Mouse (Mus musculus): ENCODE results near the gene Gas6. TPM values are rescaled to one million over a fixed set of nuclear protein-coding genes. Genes with fewer than 3 reads are reported as not detected.

The Gas6 gene
- total RNA-seq, 2 experiments from 2014 or later, result 0.09 TPM; not detected in 1

DNA sequence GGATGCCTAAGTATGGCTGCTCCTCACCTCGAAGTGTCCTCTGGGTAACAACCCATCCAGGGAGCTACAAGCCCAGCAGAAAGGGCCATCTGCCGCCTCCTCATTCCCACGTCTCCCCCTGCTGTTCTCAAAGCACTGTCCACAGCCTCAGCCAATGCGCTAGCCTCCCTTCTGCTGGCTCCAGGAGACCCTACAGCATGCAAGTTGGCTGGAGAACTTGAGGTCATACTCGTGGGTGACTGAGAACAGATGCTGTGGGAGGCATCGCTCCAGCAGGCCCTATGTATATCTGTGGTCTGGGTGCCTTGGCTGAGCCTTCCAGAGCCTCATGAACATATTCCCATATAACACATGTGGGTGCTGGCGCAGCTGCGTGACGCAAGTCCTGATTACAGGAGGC is 25.6 kb downstream of the Gas6 start:
- ATAC-seq (replicated peaks; ENCODE audit: low FRiP score, poor library complexity, severe bottlenecking), result no peak

DNA sequence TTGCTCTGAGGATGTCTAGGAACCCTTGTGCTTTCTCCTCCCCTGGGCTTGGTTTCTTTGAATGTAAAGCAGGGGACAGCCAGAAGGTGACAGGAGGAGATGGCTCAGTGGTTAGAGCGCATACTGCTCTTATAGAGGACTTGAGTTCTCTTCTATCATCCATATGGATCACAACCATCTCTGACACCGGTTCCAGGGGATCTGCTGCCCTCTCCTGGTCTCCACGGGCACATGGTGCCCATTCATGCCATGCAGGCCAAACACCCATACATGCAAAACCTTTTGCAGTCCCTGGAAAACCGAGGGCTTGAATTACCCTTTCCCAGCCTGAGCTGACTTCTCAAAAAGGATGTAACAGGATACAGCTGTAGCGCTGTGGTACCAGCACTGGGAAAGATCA is 27.3 kb downstream of the Gas6 start:
- ATAC-seq (replicated peaks; ENCODE audit: low FRiP score, poor library complexity, severe bottlenecking), result no peak

DNA sequence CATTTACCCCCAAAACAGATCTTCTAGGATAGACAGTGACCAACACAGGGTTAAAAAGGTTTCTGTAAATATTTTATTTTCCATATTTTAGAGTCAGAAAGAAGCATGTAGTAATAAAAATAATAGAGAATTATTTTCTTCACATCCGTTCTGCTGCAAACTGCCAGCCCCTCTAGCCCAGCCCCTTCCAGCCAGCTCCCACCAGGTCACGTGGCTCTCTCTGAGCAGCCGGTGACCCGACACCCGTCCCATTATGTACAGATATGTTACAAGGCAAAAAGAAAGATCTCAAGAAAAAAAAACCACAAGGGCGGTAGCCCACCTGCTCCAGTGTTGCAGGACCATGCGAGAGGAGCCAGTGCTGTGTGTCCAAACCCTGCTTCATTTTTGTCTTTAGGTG is 29.0 kb downstream of the Gas6 start:
- no peak for ATAC-seq (replicated peaks; ENCODE audit: low FRiP score, poor library complexity, severe bottlenecking)

DNA sequence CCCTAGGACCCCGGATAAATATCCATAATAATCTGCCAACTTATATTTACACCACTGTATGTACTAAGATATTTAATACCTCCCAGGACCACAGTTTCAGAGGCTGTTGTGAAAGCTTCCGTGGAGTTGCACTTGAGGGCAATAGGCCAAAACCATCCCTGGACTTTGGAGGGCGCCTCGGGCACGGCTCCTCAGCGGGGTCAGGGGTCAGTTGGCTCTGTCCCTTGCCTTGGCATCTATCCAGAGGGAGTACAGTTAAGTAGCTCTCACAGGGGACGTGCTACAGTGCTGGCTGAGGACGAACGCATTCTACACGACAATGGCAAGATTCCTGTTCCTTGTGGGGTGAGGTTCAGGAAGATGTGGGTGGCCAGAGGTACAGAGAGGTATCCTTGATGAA is 31.9 kb downstream of the Gas6 start:
- ATAC-seq (replicated peaks; ENCODE audit: low FRiP score, poor library complexity, severe bottlenecking), result no peak

DNA sequence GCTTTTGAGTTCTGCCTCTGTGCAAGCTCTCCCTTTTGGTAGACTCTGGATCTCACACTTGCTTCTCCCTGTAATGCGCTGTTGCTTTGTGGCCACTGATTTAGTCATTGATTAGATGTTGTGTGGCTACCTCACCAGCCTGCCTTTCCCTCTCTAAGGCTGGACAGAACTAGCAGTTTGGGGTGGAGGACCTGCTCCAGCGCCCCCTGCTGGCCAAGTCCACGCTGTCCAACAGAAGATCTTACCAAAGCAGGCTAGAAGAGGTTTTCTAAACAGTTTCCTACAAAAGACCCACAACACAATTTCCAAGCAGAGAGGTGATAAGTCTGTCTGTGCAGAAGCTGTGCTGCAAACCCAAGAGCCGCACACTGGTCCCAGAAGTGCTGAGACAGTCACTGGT is 32.4 kb downstream of the Gas6 start:
- peak; percentile 65; the same call in 1 of the 2 replicates for ATAC-seq (replicated peaks; ENCODE audit: low FRiP score, poor library complexity, severe bottlenecking)

DNA sequence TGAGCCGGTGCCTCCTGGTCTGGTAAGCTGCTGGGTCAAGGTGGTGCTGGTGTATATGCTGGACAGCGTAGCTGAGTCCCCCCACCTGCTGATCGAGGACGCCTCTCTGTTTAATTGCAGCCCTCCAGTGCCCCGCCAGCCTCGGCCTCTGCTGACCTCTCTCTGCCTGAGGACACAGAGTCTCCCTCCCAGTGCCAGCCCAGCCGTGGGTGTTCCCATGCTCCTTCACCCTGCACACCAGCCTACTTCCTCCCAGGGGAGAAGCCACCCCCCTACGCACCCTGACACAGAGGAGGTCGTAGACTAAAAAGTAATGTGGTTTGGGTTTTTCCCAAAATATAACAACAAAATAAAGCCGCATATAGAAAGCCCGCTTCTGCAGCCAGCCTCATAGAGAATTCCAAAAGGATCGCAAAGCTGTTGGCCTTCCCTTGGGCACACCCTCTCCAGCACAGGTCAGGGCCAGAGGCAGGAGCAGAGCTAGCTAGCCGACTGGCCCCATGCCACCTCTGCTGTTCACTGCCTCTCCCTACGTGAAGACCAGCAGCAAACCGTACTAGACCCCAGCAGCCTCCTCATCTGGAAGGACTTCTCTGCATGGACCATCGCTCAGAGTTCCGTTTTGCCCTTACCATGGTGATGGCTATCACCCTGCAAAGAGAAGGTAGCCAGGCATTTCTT is 33.1 kb downstream of the Gas6 start:
- no peak for ATAC-seq (replicated peaks; ENCODE audit: low FRiP score, poor library complexity, severe bottlenecking)

DNA sequence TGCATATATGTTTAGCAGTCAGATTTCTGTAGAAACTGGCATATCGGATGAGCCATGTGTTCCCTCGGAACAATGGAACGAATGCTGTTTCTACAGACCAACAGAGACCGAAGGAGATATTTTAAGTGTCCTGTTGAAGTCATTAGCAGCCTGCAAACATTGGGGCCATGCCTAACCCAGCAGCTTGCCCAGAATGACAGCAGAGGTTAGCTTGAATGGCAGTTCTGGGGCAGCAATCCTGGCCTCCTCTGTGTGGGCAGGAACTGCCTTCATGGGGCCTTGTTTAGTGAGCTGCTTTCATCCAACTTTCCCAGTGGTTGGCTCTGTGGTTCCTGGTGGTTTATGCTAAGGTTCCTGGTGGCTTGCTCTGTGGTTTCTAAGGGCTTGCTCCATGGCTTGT is 34.9 kb downstream of the Gas6 start:
- no peak for ATAC-seq (replicated peaks; ENCODE audit: low FRiP score, poor library complexity, severe bottlenecking)

DNA sequence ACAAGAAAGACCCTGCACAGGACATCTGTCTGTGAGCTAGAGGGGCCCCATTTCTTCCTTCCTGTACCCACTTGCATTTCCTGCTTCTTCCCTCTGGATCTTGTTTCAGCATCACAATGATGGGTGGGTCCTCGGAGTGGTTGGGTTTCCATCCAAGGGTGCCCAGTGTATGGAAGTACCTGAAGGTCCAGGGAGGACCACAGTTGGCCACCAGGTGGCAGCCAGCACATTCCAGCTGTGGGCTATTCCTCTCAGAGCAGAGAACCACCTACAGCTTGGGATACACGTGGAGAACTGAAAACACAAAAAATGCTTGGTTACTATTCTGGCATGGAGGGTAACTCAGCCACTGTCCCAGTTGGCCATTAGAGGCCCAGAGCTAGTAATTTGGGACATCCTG is 39.0 kb downstream of the Gas6 start:
- no peak for ATAC-seq (replicated peaks; ENCODE audit: low FRiP score, poor library complexity, severe bottlenecking)

DNA sequence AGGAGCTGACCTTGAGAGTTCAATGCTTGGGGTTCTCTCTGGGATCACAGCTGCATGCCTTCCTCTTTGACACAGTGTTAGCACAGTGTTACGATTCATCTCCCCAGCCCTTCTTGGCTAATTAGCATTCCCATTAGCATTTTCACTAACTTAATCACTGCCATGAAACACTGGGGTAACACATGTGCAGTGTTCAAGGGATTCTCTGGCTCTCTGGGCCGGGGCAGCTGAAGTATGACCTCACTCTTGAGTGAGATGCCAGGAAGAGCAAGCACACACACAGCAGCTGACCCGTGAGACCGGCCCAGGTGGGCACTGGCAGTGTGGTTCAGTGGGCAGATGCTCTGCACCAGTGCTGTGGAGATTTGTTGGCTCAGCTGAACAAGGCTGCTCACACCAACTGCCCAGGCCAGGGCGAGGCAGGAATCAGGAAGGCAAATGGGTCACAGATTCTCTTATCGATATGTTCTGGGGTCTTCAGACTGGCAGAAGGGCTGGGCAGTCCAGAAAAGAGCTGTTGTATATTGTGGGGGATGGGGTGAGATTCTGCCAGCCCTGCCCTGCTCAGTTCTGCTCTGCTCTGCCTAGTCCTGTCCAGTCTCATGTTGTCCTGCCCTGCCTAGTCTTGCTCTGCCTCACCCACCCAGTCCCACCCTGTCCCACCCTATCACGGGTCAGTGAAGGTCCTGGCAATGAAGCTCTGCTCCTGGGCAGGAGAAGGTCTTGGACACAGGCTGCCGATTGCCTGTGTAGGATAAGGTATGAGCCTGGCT is 39.8 kb downstream of the Gas6 start:
- ATAC-seq (replicated peaks; ENCODE audit: low FRiP score, poor library complexity, severe bottlenecking), result no peak

DNA sequence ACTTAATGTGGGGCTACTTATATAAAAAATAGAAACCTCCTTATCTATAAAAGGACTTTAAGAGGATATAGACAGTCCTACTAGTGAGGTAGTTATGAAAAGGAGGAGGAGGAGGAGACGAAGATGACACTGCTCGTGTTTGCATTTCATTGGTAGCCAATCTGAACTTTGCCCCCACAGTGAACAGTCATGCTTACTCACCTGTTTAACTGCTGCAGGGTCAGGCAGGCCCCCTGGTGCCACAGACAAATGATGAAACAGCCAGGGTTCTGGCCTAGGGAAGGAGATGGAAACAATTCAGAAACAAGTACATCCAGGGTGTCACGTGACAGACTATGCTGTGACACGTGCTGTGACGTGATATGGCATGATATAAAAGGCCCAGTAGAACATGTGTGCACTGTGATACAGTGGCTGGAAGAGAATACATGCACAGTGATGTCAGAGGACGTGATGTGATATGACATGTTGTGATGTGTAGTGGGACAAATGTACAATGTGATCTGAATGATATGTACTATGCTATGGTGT is 42.5 kb downstream of the Gas6 start:
- ATAC-seq (replicated peaks; ENCODE audit: low FRiP score, poor library complexity, severe bottlenecking), result no peak

DNA sequence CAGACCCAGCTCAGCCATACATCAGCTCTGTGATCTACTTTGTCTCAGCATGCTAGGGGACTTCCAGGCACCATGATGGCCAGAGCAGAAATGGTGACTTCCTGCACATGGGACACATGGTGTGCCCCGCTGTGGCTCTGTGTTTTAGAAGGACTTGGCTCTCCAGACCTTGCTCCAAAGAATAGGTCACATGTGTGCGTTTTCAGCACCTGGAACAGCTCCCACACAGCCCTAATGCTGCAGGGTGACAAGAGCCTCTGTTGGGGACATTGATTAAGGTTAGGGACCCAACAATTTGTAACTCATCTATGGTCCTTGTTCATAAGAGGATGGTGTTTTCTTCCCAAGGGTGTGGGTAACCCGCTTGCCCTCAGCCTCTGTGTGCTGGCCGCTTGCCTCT is 46.1 kb downstream of the Gas6 start:
- ATAC-seq (replicated peaks; ENCODE audit: low FRiP score, poor library complexity, severe bottlenecking), result no peak

DNA sequence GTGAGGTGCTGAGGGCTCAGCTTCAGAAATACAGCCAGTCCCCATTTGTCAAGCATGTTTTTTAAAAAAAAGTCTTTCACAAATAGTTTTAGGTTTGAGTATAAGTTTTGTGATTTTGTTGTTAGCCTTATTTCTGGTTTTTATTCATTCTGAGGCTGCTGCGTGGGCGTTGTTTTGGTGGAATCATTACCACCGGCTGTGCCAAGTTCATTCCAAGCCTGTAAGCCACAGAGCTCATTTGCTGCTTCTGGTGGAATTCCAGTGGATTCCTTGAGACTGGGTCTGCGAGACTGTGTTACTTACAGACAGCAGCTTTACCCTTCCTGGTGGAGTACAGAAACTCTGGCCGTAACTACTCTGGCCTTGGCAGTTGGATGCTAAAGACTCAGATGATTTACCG is 47.8 kb downstream of the Gas6 start:
- no peak for ATAC-seq (replicated peaks; ENCODE audit: low FRiP score, poor library complexity, severe bottlenecking)

DNA sequence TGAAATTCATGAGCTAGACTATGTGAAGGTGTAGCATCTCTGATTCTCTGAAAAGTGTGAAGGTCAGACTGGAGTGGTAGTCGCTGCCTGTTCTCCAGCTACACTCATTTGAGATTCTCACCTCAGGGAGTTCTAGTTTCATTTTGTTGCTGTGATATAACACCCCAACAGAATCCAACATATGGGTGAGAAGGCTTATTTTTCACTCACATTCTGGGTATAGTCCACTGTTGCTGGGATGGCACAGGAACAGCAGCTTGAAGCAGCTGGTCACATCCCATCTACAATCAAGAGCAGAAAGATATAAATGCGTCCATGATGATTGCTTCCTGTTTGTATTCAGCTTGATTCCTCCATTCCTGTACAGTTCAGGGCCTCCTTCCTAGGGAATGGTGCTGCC is 52.1 kb downstream of the Gas6 start:
- ATAC-seq (replicated peaks; ENCODE audit: low FRiP score, poor library complexity, severe bottlenecking), result no peak

DNA sequence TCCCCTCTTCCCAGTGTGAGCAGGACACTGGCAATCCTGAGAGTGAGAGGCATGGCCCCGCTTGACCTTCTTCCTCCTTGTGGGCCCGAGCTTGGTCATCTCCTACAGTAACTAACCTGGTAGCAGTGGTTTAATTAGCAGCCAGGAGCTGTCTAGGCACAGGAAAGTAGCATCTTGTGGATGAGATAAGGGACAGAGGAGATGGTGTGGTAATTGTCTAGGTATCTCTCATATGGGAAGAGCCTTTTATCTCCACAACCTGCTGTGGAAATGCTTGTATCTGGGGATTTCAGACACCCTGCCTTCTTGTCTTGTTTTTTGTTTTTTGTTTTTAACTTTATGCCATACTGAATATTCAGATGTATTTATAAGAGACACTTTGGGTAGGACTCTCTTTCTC is 56.8 kb downstream of the Gas6 start:
- ATAC-seq (replicated peaks; ENCODE audit: low FRiP score, poor library complexity, severe bottlenecking), result no peak

DNA sequence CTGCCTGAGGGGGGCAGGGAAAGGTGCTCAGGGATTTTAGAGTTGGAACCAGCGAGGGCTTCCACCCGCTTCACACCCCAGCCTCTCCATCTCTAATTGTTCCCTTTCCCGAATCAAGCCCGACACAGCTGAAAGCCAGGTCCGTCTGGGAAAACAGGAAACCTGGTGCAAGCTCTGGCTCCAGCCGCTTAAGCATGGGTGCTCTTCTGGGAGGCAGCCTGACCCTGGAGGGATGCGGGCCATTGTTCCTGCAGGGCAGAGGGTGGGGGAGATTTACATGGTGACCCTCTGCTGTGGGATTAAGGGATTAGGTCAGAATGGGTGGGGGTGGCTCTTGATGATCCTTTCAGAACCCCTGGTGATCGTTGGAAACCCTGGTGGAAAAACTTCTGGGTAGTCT is 58.2 kb downstream of the Gas6 start:
- ATAC-seq (replicated peaks; ENCODE audit: low FRiP score, poor library complexity, severe bottlenecking), result no peak

DNA sequence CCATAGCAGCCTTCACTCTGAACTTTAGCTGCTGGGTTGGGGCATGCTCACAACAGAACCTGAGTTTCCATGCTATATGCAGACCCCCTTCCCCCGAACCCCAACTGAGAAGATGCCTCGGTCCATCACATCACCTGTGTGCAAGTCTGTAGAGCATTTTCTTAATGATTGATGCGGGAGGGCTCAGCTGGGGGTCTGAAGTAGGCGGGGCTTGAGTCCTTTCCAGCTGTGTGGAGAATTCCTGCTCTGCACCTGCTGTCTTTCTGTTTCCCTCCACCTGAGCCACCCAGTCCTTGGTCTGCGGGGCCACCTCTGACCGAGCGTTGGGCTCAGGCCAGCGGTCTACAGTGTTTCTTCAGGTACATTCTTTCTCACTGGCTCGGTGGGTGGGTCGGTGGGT is 59.4 kb downstream of the Gas6 start, which contains the start of gene Tmem255b:
Gene Tmem255b (plus strand): TSS at position 301 of the 400 bp plus-strand sequence.
- ATAC-seq (replicated peaks; ENCODE audit: low FRiP score, poor library complexity, severe bottlenecking), result no peak

DNA sequence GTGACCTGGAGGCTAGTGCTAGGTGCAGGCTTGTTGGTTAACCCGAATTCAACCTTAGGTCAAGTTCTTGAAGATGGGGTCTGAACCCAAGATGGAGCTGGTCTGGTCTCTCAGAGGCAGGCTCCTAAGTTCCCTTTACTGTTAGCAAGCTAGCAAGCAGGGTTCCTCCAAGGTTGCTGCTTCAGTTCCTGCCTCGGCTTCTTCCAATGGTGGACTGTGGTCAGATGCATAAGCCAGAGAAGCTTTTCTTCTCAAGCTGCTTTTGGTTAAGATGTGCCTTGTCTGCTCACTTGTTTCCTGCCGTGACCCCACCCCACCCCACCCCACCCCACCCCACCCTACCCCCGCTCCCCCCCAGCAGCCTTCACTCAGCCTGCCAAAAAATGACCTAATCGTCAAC is 61.2 kb downstream of the Gas6 start:
- no peak for ATAC-seq (replicated peaks; ENCODE audit: low FRiP score, poor library complexity, severe bottlenecking)

DNA sequence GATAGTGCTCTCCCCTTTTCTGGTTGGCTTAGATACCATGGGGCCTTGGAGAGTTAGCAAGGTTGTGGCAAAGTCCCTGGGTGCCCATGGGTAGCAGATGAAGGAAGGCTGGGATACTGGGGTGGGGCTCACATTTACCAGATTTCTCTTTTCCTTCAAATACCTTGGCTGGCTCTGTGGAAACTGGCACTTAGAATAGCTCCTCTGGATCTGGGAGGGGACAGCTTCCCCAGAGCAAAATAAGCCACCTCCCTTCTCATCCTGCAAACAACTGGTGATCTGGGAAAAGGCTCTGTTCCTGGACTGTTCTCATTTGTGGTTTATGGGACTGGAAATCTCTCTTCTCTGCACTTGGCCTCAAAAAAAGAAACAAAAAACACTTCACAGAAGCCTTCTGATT is 63.4 kb downstream of the Gas6 start:
- no peak for ATAC-seq (replicated peaks; ENCODE audit: low FRiP score, poor library complexity, severe bottlenecking)

DNA sequence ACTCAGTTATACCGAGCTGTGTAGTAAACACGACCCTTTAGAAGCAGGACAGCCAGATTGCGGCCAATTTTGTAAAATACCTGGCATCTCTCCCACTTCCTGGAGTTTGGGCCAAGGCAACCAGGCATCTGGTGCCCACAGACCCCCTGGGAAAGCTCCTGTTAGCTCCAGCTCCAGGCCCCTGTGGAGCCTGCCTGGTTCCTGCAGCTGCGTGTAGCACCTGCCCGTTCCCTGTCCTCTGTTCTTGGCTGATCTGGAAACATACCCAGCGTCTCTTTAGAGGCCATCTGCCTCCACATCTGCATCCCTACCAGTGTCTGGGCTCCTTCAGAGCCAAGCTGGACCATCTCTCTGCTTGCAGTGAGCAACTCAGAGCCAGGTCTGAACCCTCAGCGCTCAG is 63.9 kb downstream of the Gas6 start:
- ATAC-seq (replicated peaks; ENCODE audit: low FRiP score, poor library complexity, severe bottlenecking), result no peak

DNA sequence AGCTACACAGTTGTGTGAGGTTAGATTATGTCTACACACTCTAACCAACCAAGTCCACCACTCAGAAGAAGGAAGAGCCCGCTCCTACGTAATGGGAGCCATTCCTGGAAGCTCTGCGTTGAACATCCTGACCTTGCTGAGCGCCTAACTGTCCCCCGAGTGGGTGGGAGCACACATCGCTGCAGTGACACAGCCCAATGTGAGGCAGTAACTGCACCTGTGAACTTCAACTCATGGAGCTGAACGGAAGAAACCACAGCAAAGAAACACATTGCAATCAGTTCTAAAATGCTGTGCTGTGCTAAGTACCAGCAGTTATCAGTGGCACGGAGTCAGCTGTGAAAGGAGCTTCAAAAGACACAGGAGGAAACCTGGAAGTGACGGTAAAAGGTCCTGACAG is 66.1 kb downstream of the Gas6 start:
- ATAC-seq (replicated peaks; ENCODE audit: low FRiP score, poor library complexity, severe bottlenecking), result no peak

DNA sequence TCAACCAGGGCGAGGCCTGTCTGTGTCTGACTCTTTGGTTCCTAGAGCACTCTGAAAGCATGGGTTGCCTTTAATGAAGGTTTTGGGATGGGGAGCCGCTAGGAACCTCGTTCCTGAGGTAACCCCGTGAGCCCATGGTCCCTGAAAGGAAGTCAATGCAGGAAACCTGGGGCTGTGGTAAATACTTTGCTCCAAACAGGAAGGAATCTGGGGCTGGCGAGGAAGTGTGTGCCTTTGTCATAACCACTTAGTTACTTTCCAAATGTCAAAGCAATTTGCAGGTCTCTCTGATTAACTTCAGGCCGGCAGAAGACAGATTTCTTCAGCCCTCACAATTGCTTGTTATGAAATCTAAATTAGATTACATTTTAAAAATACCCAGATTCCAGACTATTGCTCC is 66.9 kb downstream of the Gas6 start:
- no peak for ATAC-seq (replicated peaks; ENCODE audit: low FRiP score, poor library complexity, severe bottlenecking)

Data from erythroblast, adult 5-6 weeks (primary cell).